Mouse (Mus musculus) urinary bladder, adult 18-20 months (tissue): ENCODE data around the gene Gprc5c.
"Not testable (repeated sequence)": the region's sequence is repeated elsewhere in the genome, so short reads cannot be mapped to it uniquely, and the experiment has no call there.

Experiments
- DNase-seq, 2 experiments: peaks; one replicate each; pipeline ENCODE4 v3.0.0; 2022; ENCODE audit warnings: low spot score in 2 of 2, mixed read lengths in 2 of 2

The Gprc5c gene

DNA sequence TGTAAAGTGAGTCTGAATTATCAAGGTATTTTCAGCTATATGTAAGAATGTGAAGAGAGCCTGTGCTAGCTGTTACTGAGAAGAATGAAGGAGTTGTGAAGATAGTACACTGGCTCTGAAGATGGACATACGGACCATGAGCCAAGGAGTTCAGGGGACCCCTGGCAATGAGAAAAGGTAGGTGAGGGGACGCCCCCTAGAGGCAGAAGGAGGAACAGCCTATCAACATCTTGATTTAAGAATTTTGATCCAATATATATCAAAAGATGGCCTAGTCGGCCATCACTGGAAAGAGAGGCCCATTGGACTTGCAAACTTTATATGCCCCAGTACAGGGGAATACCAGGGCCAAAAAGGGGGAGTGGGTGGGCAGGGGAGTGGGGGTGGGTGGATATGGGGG lies 58.6 kb downstream of the Gprc5c start:
- DNase-seq, result not testable (repeated sequence)

DNA sequence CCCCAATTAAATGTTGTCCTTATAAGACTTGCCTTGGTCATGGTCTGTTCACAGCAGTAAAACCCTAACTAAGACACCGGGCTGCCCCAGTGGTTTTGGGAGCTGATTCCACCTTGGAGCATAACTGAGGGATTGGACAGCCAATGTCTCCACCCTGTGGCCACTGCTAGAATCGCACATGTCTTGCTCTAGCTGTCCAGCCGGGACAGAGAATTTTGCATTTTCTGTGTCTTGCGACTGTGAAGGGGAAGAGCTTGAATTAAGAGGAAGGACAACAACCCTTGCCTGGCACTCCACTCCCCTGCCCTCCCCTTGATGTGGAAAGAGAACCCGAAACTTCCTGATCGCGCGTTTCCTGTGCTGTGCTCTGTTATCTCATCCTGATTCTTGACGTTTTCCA lies 61.9 kb downstream of the Gprc5c start:
- peak; percentile 46 to 62 for DNase-seq

DNA sequence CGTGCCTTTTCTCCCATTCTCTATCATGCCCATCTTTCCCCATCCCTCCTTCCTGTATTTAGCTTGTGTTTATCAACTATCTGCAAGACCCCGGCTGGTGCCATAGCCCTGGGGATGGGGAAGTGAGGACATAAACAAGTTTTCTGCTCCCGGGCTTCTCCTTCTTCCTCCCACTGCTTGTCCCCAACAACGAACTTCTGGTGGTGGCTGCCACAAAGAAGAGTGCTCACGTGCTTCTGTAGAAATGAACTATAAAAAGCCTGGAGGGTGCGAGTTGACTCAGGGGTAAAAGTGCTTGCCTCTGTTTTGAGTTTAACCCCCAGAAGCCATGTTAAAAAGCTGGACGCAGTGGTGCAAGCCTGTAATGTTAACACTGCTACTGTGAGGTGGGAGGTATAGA lies 64.0 kb downstream of the Gprc5c start:
- DNase-seq, result no peak

DNA sequence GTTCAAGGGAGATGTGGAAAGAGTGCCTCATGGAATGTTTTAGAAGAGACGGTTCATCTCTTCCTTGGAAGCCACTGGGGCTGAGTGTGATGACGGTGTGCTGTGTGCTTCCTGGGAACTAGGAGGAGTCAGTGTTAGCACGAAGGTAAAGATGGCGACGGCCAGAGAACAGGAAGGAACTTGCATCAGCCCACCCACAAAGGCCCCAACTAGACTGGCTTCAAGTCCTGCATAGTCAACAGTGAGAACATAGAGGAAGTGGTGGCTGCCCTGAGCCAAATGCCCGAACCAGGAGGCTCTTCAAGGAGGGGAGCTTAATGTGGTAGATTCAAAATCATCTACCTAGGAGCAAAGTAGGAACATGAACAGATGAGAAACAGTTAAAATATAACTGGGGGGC lies 66.2 kb downstream of the Gprc5c start:
- no peak for DNase-seq
